Mouse (Mus musculus): ENCODE data around the gene Prdx6. TPM values are rescaled to one million over a fixed set of nuclear protein-coding genes. Genes with fewer than 3 reads are reported as not detected.
"Not testable (repeated sequence)": the region's sequence is repeated elsewhere in the genome, so short reads cannot be mapped to it uniquely, and the experiment has no call there.

Prdx6 gene
- polyA plus RNA-seq, 1 experiment from 2014 or later: 168 TPM

DNA sequence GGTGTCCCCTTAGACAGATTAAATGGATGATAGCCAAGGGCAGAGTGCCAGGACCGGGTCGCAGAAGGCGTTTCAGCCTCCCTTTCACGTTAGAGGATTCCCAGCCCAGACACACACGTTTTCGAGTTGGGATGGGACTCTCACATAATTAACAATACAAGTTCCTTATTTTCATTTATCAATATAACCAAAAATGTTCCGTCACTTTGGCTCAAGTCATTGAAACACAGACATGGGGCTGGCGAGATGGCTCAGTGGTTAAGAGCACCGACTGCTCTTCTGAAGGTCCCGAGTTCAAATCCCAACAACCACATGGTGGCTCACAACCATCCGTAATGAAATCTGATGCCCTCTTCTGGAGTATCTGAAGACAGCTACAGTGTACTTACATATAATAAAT, 54.7 kb downstream of the Prdx6 start:
- peak overlapping the region; percentile 76 for H3K27ac ChIP-seq (replicated peaks)

DNA sequence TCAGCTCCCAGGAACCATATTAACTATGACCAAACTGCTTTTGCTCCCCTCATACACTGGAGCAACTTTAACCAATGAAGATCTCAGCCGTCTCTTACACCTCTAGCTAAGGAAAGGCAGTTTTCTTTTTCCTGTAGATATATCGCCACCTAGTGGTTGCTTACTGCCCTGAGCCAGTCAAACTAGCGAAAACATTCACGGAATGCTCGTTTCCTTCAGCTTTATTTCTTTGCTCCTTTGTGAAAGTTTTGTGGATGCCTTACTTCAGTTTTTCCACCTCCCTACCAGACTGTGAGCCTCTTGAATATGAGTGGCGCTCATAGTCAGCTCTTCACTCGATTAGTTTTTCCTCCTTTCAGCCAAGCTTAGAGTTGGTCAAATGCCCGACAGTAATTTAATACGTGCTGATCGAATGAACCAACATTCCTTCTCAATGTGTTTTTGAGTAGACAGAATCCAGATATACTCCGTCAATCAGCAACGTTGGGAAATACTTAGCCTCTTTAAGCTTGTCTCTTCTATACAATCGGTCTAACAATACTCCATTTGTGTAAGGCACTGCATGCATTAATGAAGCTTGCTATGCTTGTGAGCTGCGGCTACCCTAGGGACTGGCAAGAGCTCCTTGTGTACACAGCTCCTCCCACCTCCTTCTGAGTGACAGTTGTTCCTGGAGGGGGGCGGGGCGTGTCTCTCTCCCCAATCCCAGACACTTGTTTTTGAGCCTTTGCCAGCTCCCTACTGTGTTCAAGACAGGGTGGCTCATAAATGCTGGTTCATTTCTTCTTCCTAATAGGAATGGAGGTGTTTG, 55.3 kb downstream of the Prdx6 start:
- Histone ChIP-seq H3K9ac (replicated peaks) (peak overlapping the region; percentile 15), H3K4me1 (peaks cover 11% of the 10 kb centered on the region), H3K27ac (replicated peaks) (peak overlapping the region; percentile 76), H3K4me3 (replicated peaks) (peak overlapping the region; percentile 40), H3K4me2 (peak overlapping the region; percentile 65), H3K9me3 (replicated peaks) (no peaks in the 10 kb centered on the region), H3K27me3 (replicated peaks) (no peaks in the 10 kb centered on the region), H3K36me3 (no peaks in the 10 kb centered on the region)
- under 1% methylated on average over 16 of the region's 16 CpGs for WGBS
- ATAC-seq (ENCODE audit: low FRiP score): peak; percentile 97

More for the DNA sequence above, 54.7 kb downstream of the Prdx6 start:
- Histone ChIP-seq H3K4me3 (replicated peaks) (peak overlapping the region; percentile 40), H3K4me1 (peaks cover 11% of the 10 kb centered on the region), H3K9ac (replicated peaks) (0 out of 2 replicates have a peak overlapping the region, but pooled peaks have one; percentile 15), H3K4me2 (peak overlapping the region; percentile 65)
- H3K36me3 ChIP-seq; ATAC-seq (ENCODE audit: low FRiP score); H3K27me3 ChIP-seq (replicated peaks); H3K9me3 ChIP-seq (replicated peaks): not testable (repeated sequence)
- WGBS: 40% methylated on average over 11 of the region's 11 CpGs

DNA sequence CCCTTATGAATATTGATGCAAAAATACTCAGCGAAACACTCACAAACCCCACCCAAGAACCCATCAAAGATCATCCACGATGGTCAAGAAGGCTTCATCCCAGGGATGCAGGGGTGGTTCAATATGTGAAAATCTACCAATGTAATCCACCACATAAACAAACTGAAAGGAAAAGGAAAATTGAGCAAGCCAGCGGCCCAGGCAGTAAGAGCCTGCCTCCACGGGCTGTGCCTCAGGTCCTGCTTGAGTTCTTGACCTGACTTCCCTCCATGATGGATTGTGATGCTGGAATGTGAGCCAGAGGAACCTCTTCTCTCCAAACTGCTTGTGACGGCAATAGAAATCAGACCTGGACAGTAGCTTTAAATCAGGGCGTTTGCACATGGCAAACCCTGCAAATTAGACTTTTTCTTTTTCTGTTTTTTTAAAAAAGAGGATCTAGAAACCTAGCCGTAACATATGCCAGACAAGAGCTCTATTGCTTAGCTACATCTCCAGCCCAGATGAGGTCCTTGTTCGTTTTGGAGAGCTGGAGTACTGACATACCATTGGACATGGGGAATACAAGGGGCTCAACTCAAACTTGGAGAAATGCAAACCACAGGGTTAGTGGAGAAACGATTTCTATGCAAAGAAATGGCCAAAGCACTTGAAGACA, 60.6 kb downstream of the Prdx6 start:
- 0 out of 2 replicates have a peak, but pooled peaks cover 4% of the 10 kb centered on the region for H3K4me1 ChIP-seq
- H3K36me3 ChIP-seq: no peaks in the 10 kb centered on the region
- no peaks in the 10 kb centered on the region for H3K27me3 ChIP-seq (replicated peaks)
- H3K9me3 ChIP-seq (replicated peaks): no peaks in the 10 kb centered on the region
- H3K4me2 ChIP-seq: no peak overlapping the region
- ATAC-seq (ENCODE audit: low FRiP score): no peak
- H3K27ac ChIP-seq (replicated peaks): no peak overlapping the region
- no peak overlapping the region for H3K9ac ChIP-seq (replicated peaks)
- 83% methylated on average over 9 of the region's 9 CpGs for WGBS
- no peak overlapping the region for H3K4me3 ChIP-seq (replicated peaks)

Other genes with a start within 250 kb of the Prdx6 start
- 9.0 and 13.0 TPM in 2 replicates for gene Zbtb37, start 216.4 kb downstream of the Prdx6 start, polyA plus RNA-seq (2015; fragmentation: Nextera tagmentation; extraction: Ambion mirVana)
- 23.2 and 30.0 TPM in 2 replicates for gene Dars2, start 180.6 kb downstream of the Prdx6 start, polyA plus RNA-seq (2015; fragmentation: Nextera tagmentation; extraction: Ambion mirVana)
- 9.1 and 14.5 TPM in 2 replicates for gene Cenpl, start 180.5 kb downstream of the Prdx6 start, polyA plus RNA-seq (2015; fragmentation: Nextera tagmentation; extraction: Ambion mirVana)
- gene Klhl20, start 119.7 kb downstream of the Prdx6 start, polyA plus RNA-seq (2015; fragmentation: Nextera tagmentation; extraction: Ambion mirVana): 18.7 and 20.6 TPM in 2 replicates
- 20.8 and 24.4 TPM in 2 replicates for gene Ankrd45, start 108.5 kb downstream of the Prdx6 start, polyA plus RNA-seq (2015; fragmentation: Nextera tagmentation; extraction: Ambion mirVana)
- gene Tex50, start 91.9 kb downstream of the Prdx6 start, polyA plus RNA-seq (2015; fragmentation: Nextera tagmentation; extraction: Ambion mirVana): 1.0 and 1.2 TPM in 2 replicates
- gene Tnfsf4, start 144.2 kb upstream of the Prdx6 start, polyA plus RNA-seq (2015; fragmentation: Nextera tagmentation; extraction: Ambion mirVana): not detected in 2 replicates
- not detected in 2 replicates for gene Tnfsf18, start 243.4 kb upstream of the Prdx6 start, polyA plus RNA-seq (2015; fragmentation: Nextera tagmentation; extraction: Ambion mirVana)